Mouse (Mus musculus) heart, postnatal 14 days (tissue): ENCODE measurements around the gene Gm5089. TPM values are rescaled to one million over a fixed set of nuclear protein-coding genes. Genes with fewer than 3 reads are reported as not detected.

Experiments
- DNase-seq, 2 experiments: peaks; one replicate each; pipeline ENCODE4 v3.0.0; 2021 to 2022
- intact Hi-C: fragments of 180-260 bp; cut with DNase I; formaldehyde crosslinking; loops from one replicate; pipeline ENCODE4 v1.15.1; 2025
- total RNA-seq, 2 experiments: library from RNA; stranded (reverse); gene quantifications; 2 replicates each; pipeline ENCODE4 v1.2.3; 2021

Gene Gm5089
- total RNA-seq, 2 experiments from 2014 or later: not detected

- DNase-seq: no peak
- intact Hi-C loops: loop anchor here (10.0 kb wide), 1 partner anchor 225 kb away; no protein-coding TSS in a partner anchor
Measured at GRCm38 (mm10) chr14:122449601-122450495, 1.1 kb downstream of the Gm5089 start.

GRCm38 (mm10) chr14:122436850-122437249 lies 14.1 kb downstream of the Gm5089 start:
- intact Hi-C loops: no loop called here
- DNase-seq: no peak

GRCm38 (mm10) chr14:122434039-122434438 lies 16.9 kb downstream of the Gm5089 start:
- intact Hi-C loops: no loop called here
- DNase-seq: no peak

DNA sequence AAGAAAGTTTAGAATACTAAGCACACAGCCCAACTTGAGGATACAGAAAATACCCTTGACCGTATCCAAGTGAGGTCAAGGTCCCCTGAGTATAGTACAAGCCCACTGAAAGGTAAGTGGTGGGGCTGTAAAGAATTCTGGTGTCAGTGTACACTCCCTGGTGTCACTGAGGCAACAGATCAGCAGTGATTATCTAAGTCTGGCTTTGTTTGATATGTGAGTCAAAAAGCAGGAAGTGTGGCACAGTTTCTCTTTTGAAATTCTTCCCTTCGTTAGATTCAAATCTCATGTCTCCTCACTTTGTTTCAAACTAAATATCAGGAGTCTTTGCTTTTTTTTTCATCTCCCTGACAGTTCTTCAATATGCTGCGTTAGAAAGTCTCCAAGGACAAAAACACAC lies 18.4 kb downstream of the Gm5089 start:
- DNase-seq: no peak
- intact Hi-C loops: no loop called here

GRCm38 (mm10) chr14:122427654-122428053 lies 23.3 kb downstream of the Gm5089 start:
- intact Hi-C loops: no loop called here
- no peak for DNase-seq

GRCm38 (mm10) chr14:122427204-122427560 lies 23.7 kb downstream of the Gm5089 start:
- no peak for DNase-seq
- intact Hi-C loops: no loop called here

DNA sequence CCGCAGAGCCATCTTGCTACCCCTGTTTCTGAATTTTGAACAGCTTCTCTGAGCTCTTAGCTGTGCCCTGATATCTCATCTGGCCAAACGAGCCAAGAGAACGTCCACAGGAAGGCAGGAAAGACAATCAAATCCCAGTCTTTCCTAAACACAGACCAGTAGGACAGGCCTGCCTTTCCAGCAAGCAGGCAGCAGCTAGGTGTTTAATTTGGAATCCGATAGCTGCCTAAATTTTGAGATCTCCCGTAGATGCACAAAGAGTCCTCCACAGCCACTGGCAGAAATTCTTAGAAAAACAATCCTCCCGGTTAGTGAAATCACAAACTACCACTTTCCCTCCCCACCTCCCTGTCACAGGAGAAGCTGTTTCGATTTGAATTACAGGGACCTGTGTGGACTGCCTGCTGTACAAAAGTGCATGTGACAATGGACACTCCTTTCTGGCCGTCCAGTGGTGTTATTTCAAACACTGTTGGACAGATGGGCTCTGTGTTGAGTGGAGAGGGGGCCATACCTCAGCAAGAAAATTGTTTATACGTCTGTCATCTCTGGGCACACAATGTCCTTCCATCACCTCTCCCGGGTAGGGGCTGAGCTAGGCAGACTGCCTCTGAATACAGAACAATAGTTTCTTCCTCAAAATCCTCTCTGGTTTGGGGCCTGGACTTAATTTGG lies 24.2 kb downstream of the Gm5089 start:
- DNase-seq: no peak

GRCm38 (mm10) chr14:122424441-122424840 lies 26.5 kb downstream of the Gm5089 start:
- intact Hi-C loops: no loop called here
- no peak for DNase-seq

More for the DNA sequence above, 24.2 kb downstream of the Gm5089 start:
- intact Hi-C loops: no loop called here

DNA sequence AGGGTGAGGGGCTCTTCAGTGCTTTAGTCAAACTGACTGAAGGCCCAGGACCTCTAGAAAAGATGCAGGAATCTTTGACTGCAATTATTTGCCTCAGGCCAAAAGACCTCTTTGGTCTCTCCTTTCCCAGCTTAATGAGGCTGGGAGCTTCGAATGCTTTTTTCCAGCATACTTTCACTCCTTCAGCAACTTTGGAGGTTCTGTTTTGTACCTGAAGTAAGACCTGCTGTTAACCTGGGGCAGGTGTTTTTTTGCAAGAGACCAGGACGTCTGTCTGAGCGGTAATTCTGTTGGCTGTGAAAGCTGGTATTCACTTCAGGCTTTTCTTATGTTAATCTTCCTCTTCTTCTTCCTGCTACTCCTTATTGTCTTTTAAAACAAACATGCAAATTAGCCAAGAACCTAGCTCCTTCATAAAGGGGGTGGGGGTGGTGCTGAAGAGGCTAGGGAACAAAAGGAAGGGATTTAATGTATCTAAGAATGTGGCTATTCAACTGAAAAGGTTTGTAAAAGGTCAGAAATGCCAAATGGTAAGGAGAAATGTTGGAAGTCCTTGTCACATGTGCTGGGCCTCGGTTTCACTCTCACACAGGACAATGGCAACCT lies 34.6 kb downstream of the Gm5089 start:
- no peak for DNase-seq
- intact Hi-C loops: no loop called here

GRCm38 (mm10) chr14:122414786-122415185 lies 36.1 kb downstream of the Gm5089 start:
- intact Hi-C loops: no loop called here
- DNase-seq: no peak

DNA sequence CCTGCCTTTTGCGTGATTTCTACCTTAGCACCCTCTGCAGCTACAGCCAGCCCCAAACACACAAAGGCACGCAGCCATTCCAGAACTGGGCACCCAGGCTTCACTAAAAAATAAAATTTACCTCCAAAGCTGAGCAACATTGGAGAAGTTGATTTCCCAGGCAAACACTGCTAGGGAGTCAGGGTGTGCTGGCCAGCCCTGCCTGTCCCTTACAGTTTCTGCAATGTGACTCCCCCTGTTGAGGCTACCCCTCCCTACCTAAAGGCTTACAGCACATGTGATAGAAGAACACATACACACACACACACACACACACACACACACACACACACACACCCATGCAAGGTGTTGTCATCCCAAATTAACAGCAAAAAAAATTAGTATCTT lies 37.4 kb downstream of the Gm5089 start:
- DNase-seq: no peak
- intact Hi-C loops: no loop called here

GRCm38 (mm10) chr14:122412841-122413541 lies 37.9 kb downstream of the Gm5089 start:
- DNase-seq: no peak
- intact Hi-C loops: no loop called here

DNA sequence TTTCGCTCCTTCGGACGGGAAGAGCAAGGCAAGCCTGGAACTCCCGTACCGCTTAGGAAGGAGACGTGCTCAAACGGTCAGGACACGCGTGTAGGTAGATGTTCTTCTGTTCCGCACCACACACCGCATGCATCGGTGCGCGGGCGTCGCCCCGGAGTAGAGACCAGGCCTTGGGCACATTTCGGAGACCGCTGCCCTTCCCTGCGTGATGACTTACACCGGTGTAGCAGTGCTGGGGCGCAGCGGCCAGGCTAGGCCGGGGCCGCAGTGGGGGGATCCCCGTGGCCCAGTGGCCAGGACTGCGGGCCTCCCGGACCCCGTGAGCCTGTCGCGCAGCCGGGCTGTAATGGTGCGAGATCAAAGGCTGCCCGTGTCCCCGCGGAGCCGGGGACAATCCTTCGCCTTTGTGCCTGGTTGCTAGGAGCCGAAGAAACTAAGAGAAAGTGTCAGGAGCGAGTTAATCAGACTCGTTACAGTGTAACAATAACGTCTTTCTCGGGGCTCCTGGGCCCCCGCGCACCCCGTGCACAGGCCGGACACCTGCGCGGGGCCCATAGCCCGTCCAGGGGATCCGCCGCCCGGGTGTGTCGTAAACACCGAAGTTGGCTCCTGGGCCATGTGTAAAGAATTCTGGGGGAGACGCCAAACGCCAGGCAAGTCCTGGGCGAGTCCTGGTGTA lies 44.2 kb downstream of the Gm5089 start:
- intact Hi-C loops: no loop called here
- peak in 1 of 2 experiments; percentile 3 for DNase-seq

- intact Hi-C loops: no loop called here
- no peak for DNase-seq
Measured at GRCm38 (mm10) chr14:122405897-122406540, 44.9 kb downstream of the Gm5089 start.

DNA sequence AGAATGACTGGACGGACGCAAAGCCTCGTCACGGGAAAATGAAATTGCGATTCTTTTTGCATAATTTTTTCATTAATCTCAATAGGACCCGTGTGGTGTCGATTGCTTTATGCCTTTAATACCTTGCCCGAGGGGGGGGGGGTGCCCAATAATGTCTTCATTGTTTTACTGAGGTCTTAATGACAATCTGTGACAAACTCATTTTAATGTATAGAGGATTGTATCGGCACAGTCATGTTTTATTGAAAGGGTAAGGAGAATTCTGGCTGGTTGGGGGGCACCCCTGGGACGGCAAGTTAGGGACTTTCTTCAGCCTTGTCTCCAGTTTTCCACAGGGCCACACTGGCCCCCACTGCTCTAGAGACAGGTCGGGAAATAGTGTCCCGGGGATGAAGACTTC lies 45.7 kb downstream of the Gm5089 start:
- DNase-seq: no peak
- intact Hi-C loops: no loop called here

GRCm38 (mm10) chr14:122404596-122405154 lies 46.2 kb downstream of the Gm5089 start:
- no peak for DNase-seq
- intact Hi-C loops: no loop called here

DNA sequence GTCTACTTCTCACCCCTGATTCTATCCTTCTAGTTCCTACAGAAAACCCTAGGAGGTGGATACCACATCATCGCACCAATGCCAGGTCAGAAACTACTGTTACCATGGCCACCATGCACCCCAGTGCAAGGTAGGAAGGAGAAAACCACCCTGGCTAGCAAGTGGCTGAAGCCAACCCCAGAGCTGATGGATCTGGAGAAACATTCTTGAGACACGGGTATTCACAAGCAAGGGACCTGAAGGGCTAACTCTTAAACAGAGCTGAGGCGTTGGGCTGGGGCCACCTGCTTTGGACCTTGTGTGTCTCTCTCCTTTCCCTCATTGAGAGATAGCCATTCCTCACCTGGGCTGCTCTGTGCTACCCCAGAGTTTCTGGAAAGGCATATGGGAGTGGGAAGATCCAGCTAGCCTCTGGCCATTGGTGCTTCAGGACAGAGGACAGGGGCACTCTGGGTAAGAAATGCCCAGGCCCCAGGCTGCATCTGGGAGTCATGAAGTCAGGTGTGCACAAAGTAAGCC lies 47.4 kb downstream of the Gm5089 start:
- intact Hi-C loops: no loop called here
- DNase-seq: no peak

- DNase-seq: no peak
Measured at GRCm38 (mm10) chr14:122402716-122403258, 48.1 kb downstream of the Gm5089 start.

DNA sequence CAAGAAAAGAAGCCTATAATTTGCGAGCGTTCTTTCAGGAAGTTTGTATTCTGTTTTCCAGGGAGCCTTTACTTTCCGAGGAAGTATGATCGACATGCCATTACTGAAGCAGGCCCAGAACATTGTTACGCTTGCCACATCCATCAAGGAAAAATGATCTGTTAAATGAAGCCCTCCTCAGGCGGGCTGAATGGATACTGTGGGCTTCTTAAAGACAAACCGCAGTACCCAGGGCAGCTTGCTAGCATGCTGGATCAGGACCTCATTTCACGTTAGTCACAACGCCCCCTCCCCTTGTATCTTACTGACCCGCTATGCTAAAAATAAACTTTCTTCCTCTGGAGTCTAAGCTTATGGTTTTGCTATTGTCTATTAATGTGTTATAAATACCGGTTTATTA lies 49.0 kb downstream of the Gm5089 start:
- no peak for DNase-seq
- intact Hi-C loops: no loop called here

More at GRCm38 (mm10) chr14:122402716-122403258, 48.1 kb downstream of the Gm5089 start:
- intact Hi-C loops: no loop called here
